Mouse (Mus musculus) spleen, adult 2 months (tissue): ENCODE measurements at regions not wholly inside any gene's neighbourhood (a gene's known extent, or its start where the extent isn't known, plus 50 kb on each side); places are given as distances from the start of the nearest gene placed in this dataset.

ENCODE experiments used
- DNase-seq, 2 experiments: peaks; one replicate each; pipeline versions ENCODE4 v3.0.0 to v3.0.0-alpha.2; 2012 to 2021; ENCODE audit warnings: low spot score in 2 of 2, low read depth in 1 of 2
- H3K27ac ChIP-seq: fragments of 200-500 bp; 2 replicates; pipeline ENCODE4 v1.5.1; 2012; ENCODE audit warnings: low read length, inconsistent platforms; ENCODE audit not compliant: insufficient read depth
- H3K27me3 ChIP-seq: fragments of 200-500 bp; 2 replicates; pipeline ENCODE4 v1.6.1; 2012; ENCODE audit warnings: mild to moderate bottlenecking, moderate library complexity, low read length, inconsistent platforms; ENCODE audit not compliant: control insufficient read depth, insufficient read depth
- H3K36me3 ChIP-seq: fragments of 200-500 bp; 2 replicates; pipeline ENCODE4 v1.6.1; 2012; ENCODE audit warnings: mild to moderate bottlenecking, low read length, inconsistent platforms; ENCODE audit not compliant: control insufficient read depth, insufficient read depth
- H3K4me1 ChIP-seq: fragments of 200-500 bp; 2 replicates; pipeline ENCODE4 v1.6.1; 2011; ENCODE audit warnings: inconsistent platforms; ENCODE audit not compliant: control insufficient read depth, insufficient read depth, insufficient read length
- H3K4me3 ChIP-seq: fragments of 200-500 bp; 2 replicates; pipeline ENCODE4 v1.5.1; 2011; ENCODE audit warnings: mild to moderate bottlenecking, inconsistent platforms; ENCODE audit not compliant: insufficient read depth, insufficient read length; ENCODE audit errors: extremely low read depth
- CTCF ChIP-seq: fragments of 200-500 bp; IDR thresholded peaks from 2 replicates; pipeline ENCODE4 v1.5.1; 2011; ENCODE audit warnings: mild to moderate bottlenecking, inconsistent platforms; ENCODE audit not compliant: insufficient read depth, insufficient read length, insufficient replicate concordance; ENCODE audit errors: extremely low read depth
- POLR2A ChIP-seq: fragments of 200-500 bp; IDR thresholded peaks from 2 replicates; pipeline ENCODE4 v1.6.1; 2011; ENCODE audit warnings: low read depth, low read length, inconsistent platforms
- WGBS: fragments of 180-500 bp; shearing (Covaris S2); methylation state at CpG from one replicate; pipeline ENCODE4 v1.1.7; 2018; 5-methylcytosine and 5-hydroxymethylcytosine counted together

DNA sequence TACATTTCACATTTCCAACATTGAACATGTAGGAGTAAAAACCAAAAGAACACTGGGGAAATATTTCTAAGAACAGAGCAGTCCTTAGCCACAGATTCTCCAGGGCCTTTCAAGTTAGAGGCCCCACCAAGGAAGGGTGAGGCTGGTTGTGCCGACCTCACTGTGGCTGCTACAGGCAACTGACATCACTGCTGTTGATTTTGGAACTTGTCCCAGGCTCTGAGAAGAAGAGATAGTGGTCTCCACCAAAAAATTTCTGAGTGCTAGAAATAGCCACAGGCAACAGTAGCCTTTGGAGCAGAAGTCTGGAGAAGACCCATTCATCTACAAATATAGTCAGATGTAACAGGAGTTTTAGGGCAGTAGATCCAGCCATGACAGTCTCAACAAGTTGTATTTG is 959.7 kb upstream of the Lrrc6 start:
- Histone ChIP-seq H3K4me1 (no peaks in the 10 kb centered on the region), H3K27me3 (no peaks in the 10 kb centered on the region), H3K36me3 (no peaks in the 10 kb centered on the region), H3K27ac (no peak overlapping the region), H3K4me3 (no peak overlapping the region)
- WGBS, result 9% methylated on average over 1 of the region's 1 CpGs
- TF ChIP-seq POLR2A, result no peak
- TF ChIP-seq CTCF, result no peak
- DNase-seq, result no peak

DNA sequence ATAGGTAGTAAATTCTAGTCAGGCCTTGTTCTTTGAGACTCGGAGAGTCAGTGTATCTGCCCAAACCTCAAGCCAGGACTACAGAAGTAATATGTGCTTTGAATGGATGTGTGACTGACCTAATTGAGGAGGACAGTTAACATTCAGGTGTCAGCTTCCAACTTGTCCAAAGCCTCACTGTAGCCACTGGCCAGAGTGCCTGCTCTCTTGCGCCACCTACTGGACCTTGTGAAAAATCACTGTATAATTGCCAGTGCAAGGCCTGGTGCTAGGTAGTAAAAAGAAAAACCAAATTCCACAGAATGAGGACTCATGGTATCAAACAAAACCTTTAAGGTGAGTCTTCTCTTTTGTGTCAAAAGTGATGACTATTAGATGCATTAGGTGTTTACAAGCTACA is 933.6 kb upstream of the Lrrc6 start:
- WGBS, result 29% methylated on average over 2 of the region's 2 CpGs
- Histone ChIP-seq H3K4me3 (no peak overlapping the region), H3K4me1 (no peaks in the 10 kb centered on the region), H3K27me3 (no peaks in the 10 kb centered on the region), H3K36me3 (no peaks in the 10 kb centered on the region), H3K27ac (no peak overlapping the region)
- peak; percentile 21 to 46 for DNase-seq
- TF ChIP-seq CTCF (peak; percentile 87; the same call in 1 of the 2 replicates), POLR2A (no peak)

DNA sequence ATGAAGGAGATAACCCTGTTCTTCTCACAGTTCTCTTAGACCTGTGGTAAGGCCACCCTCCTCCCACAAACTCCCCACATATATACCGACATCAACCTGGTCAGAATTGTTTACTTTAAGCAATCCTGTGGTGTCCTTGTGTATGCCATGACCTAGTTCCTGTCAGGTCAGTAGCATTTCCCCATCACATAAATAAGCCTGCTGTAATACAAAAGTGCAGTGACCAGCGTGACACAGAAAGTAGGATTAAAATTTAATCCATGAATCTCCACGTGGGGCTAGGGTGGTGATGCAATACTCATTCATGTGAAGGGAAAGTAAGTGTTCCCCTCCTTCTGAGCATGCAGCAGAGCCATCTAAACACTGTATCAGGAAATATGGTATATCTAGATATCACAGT is 923.2 kb upstream of the Lrrc6 start:
- H3K27ac ChIP-seq, result no peak overlapping the region
- H3K36me3 ChIP-seq, result no peaks in the 10 kb centered on the region
- H3K4me1 ChIP-seq, result no peaks in the 10 kb centered on the region
- no peak overlapping the region for H3K4me3 ChIP-seq
- H3K27me3 ChIP-seq, result no peaks in the 10 kb centered on the region
- TF ChIP-seq CTCF (no peak), POLR2A (no peak)
- no peak for DNase-seq
- WGBS, result 48% methylated on average over 3 of the region's 3 CpGs

DNA sequence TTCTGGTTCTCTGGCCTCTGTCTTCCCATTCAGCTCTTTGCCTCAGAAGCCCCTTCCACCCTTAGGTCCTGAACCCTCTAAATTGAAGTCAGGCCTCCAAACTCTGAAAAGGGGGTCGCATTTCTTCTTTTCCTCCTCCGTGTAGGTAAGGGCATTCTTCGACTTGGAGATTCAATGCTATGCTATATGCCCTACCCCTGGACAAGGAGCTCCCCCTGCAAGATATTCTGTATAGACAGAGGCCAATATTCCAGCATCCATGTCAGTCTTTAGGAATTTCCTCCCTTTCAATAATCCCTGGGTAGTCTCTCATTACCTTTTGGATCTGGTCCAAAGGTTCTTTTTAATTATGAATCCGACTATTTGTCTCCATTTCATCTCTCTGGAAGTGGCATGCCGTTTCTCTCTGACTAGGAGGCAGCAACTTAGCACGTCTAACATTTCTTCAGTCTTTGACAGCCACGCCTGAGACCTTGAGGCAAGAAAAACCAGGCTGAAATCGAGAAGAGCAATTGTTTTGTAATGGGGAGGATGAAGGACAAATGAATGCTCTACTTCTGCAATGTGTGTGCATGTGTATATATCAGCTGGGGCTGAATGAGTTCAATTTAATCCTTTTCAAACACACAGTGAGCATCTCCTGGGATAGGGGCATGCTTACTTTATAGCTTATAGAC is 921.7 kb upstream of the Lrrc6 start:
- Histone ChIP-seq H3K27ac (no peak overlapping the region), H3K36me3 (no peaks in the 10 kb centered on the region), H3K4me1 (no peaks in the 10 kb centered on the region), H3K4me3 (no peak overlapping the region), H3K27me3 (no peaks in the 10 kb centered on the region)
- WGBS, result 90% methylated on average over 8 of the region's 8 CpGs
- no peak for DNase-seq
- no peak for TF ChIP-seq POLR2A
- TF ChIP-seq CTCF, result no peak

DNA sequence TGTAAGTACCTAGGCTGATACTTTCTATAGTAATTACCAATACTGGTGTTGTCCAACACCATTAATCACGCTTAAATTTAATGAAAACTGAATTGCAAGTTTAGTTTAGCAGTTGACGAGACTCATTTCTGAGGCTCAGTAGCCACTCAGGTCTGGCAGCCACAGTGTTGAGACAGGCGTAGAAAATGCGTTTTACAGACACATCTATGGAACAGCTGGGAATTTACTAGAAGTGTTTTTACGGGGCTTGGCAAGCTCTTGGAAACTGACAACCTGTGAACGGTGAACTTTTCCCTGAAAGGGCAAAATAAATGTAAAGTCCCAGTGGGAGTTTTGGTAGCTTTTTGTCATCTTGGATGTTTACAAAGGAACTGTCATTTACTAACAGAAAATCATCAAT is 920.1 kb upstream of the Lrrc6 start:
- Histone ChIP-seq H3K36me3 (no peaks in the 10 kb centered on the region), H3K27me3 (no peaks in the 10 kb centered on the region), H3K27ac (no peak overlapping the region), H3K4me1 (no peaks in the 10 kb centered on the region), H3K4me3 (no peak overlapping the region)
- DNase-seq, result no peak
- TF ChIP-seq CTCF (no peak), POLR2A (no peak)
- 98% methylated on average over 6 of the region's 6 CpGs for WGBS

DNA sequence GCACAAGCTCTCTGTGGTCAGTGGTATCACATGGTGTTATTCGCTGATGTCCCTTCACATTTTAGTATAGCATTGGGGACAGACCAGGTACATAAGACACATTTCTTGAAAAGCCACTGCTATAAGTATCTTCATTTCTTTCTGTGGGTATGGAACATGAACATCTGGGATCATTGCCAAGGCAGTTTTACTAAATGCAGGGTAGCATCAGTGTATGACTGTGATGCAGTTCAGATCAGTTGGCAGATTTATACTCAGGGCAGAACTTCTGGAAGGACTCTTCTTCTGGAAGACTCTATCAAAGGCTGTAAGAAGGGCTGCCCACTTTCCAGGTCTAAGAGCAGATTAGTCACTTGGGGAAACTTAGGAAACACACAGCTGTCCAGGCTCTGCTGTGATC is 919.0 kb upstream of the Lrrc6 start:
- no peak overlapping the region for H3K4me3 ChIP-seq
- 97% methylated on average over 1 of the region's 1 CpGs for WGBS
- no peaks in the 10 kb centered on the region for H3K4me1 ChIP-seq
- no peak overlapping the region for H3K27ac ChIP-seq
- H3K27me3 ChIP-seq, result no peaks in the 10 kb centered on the region
- TF ChIP-seq CTCF (no peak), POLR2A (no peak)
- no peaks in the 10 kb centered on the region for H3K36me3 ChIP-seq
- no peak for DNase-seq

DNA sequence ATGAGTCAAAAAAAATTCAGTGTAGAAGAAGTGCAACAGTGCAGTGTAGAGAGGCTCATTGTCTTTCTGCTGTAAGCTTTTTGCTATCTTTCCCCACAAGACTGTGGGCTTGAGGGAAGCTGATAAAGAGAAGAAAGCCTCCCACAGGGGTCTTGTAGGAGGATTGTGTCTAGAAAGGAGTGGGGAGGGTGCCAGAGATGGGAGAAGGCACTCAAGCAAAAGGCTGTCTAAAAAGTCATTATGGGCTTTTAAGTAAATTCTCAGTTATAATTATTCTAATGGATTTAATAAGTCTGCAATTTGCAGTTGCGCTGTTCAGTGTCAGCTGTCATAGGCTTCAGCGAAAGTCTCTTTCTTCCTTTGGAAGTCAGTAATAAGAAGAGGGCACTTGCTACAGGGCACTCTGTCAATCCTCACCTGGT is 917.0 kb upstream of the Lrrc6 start:
- no peak for DNase-seq
- Histone ChIP-seq H3K4me3 (no peak overlapping the region), H3K36me3 (no peaks in the 10 kb centered on the region), H3K4me1 (peaks cover 4% of the 10 kb centered on the region; the same call in 1 of the 2 replicates), H3K27me3 (no peaks in the 10 kb centered on the region), H3K27ac (no peak overlapping the region)
- TF ChIP-seq CTCF (no peak), POLR2A (no peak)
- WGBS, result 95% methylated on average over 2 of the region's 2 CpGs

DNA sequence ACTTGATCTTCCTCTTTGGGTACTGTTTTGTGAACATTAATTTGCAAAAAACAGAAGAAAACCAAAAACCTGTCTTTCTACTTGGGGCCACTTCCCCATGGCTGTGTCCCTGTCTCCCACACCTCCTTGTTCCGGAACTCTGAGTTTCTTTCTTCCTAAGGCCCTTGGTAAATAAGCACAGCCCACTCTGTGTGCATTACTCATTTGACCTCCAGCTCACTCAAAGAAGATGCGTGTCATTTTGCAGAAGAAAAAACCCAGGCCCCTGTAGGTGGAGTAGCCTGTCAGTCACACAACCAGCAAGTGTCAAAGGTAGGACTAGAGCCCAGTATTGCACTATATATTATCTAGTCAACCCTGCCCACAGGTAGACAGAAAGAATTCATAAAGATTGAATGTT is 915.1 kb upstream of the Lrrc6 start:
- no peak for DNase-seq
- no peak overlapping the region for H3K27ac ChIP-seq
- no peaks in the 10 kb centered on the region for H3K36me3 ChIP-seq
- H3K27me3 ChIP-seq, result no peaks in the 10 kb centered on the region
- TF ChIP-seq CTCF, result no peak
- TF ChIP-seq POLR2A, result no peak
- H3K4me1 ChIP-seq, result peaks cover 4% of the 10 kb centered on the region; the same call in 1 of the 2 replicates
- H3K4me3 ChIP-seq, result no peak overlapping the region
- WGBS, result 80% methylated on average over 2 of the region's 2 CpGs
